Mouse (Mus musculus) heart, adult 2 months (tissue): ENCODE results near the gene Phf5a. TPM values are rescaled to one million over a fixed set of nuclear protein-coding genes. Genes with fewer than 3 reads are reported as not detected.

Experiments
- DNase-seq, 2 experiments: peaks; one replicate each; pipeline ENCODE4 v3.0.0; 2021
- H3K27ac ChIP-seq: fragments of 200-600 bp; 2 replicates; pipeline ENCODE4 v1.8.1; 2022
- H3K27me3 ChIP-seq: fragments of 200-500 bp; 2 replicates; pipeline ENCODE4 v1.6.1; 2012; ENCODE audit warnings: mild to moderate bottlenecking, low read length, inconsistent platforms, mixed read lengths; ENCODE audit not compliant: control insufficient read depth, insufficient read depth
- H3K36me3 ChIP-seq: fragments of 200-500 bp; 2 replicates; pipeline ENCODE4 v1.6.1; 2012; ENCODE audit warnings: low read length, inconsistent platforms; ENCODE audit not compliant: control insufficient read depth, insufficient read depth
- H3K4me1 ChIP-seq: fragments of 200-500 bp; 2 replicates; pipeline ENCODE4 v1.6.1; 2011; ENCODE audit warnings: low read length; ENCODE audit not compliant: control insufficient read depth, insufficient read depth
- H3K4me3 ChIP-seq: fragments of 200-600 bp; 2 replicates; pipeline ENCODE4 v1.8.1; 2022
- H3K79me2 ChIP-seq: fragments of 200-500 bp; replicated peaks from 2 replicates; pipeline ENCODE4 v1.6.1; 2012; ENCODE audit warnings: mild to moderate bottlenecking, inconsistent platforms, low read length, moderate library complexity, mixed read lengths; ENCODE audit not compliant: control insufficient read depth, insufficient read depth
- H3K9ac ChIP-seq: fragments of 200-500 bp; 2 replicates; pipeline ENCODE4 v1.6.1; 2012; ENCODE audit warnings: low read depth, mild to moderate bottlenecking, control low read depth, inconsistent platforms, low read length, mixed read lengths
- CTCF ChIP-seq: fragments of 200-600 bp; IDR thresholded peaks from 2 replicates; pipeline ENCODE4 v1.8.1; 2022; ENCODE audit warnings: antibody characterized with exemption, mild to moderate bottlenecking, moderate library complexity
- EP300 ChIP-seq: fragments of 200-500 bp; IDR thresholded peaks from 2 replicates; pipeline ENCODE4 v1.6.1; 2011; ENCODE audit warnings: low read depth, low read length, control low read depth; ENCODE audit not compliant: insufficient read depth
- POLR2A ChIP-seq: fragments of 200-500 bp; IDR thresholded peaks from 2 replicates; pipeline ENCODE4 v1.6.1; 2011; ENCODE audit warnings: mild to moderate bottlenecking, low read depth, low read length, control low read depth; ENCODE audit not compliant: insufficient read depth
- WGBS: fragments of 180-500 bp; shearing (Covaris S2); methylation state at CpG from one replicate; pipeline ENCODE4 v1.1.7; 2018; 5-methylcytosine and 5-hydroxymethylcytosine counted together
- intact Hi-C: fragments of 180-260 bp; cut with DNase I; formaldehyde crosslinking; loops from one replicate; pipeline ENCODE4 v1.15.1; 2025
- long read RNA-seq: library from polyadenylated mRNA; stranded (forward); transcript quantifications from one replicate; pipeline ENCODE4 v2.0.0, GENCODE M21; 2021
- polyA plus RNA-seq: library from polyadenylated mRNA; depleted of rRNA; stranded (reverse); fragments of >200 nt; gene quantifications from 2 replicates; pipeline ENCODE4 v1.2.3, GENCODE M21; 2012; rRNA removed
- total RNA-seq, 2 experiments: library from RNA; stranded (reverse); gene quantifications; 2 replicates each; pipeline ENCODE4 v1.2.3; 2021

Phf5a gene
- total RNA-seq (10 to 100 TPM; 30.2 to 36.5 TPM), polyA plus RNA-seq (30.2 and 39.1 TPM in 2 replicates)
- long read RNA-seq, transcript Phf5a-201 (4 exons, 1,663 nt): major isoform, 30 of 35 reads
- long read RNA-seq, partial matches to known transcripts: 0 of 35 reads
- long read RNA-seq, other reads (novel, unspliced or antisense): 4 of 35 reads

GRCm38 (mm10) chr15:81871604-81872261 lies at the start of gene Phf5a:
Gene Phf5a (minus strand): TSS chr15:81871911.
- intact Hi-C loops: loop anchor here (2.0 to 5.0 kb wide), 3 partner anchors 13 to 53 kb away; partner anchors contain the start of gene Tob2
- DNase-seq: peak; percentile 88
- under 1% methylated on average over 30 of the region's 30 CpGs for WGBS

GRCm38 (mm10) chr15:81921255-81921654 lies 49.5 kb upstream of the Phf5a start:
- no peak for DNase-seq
- 58% methylated on average over 5 of the region's 5 CpGs for WGBS
- Histone ChIP-seq H3K27me3 (no peaks in the 10 kb centered on the region), H3K4me1 (peaks cover 5% of the 10 kb centered on the region), H3K27ac (no peak overlapping the region), H3K4me3 (no peak overlapping the region), H3K9ac (no peak overlapping the region), H3K79me2 (no peaks in the 10 kb centered on the region), H3K36me3 (no peaks in the 10 kb centered on the region)
- TF ChIP-seq POLR2A: no peak
- TF ChIP-seq CTCF: no peak
- no peak for TF ChIP-seq EP300
- intact Hi-C loops: loop anchor here (10.0 kb wide), 1 partner anchor 204 kb away; the partner anchor contains the start of gene Ccdc134

More at GRCm38 (mm10) chr15:81871604-81872261, at the start of gene Phf5a:
- peaks cover 10% of the 10 kb centered on the region for H3K36me3 ChIP-seq
- H3K4me1 ChIP-seq: peaks cover 5% of the 10 kb centered on the region; the same call in 1 of the 2 replicates
- H3K79me2 ChIP-seq: peaks cover 5% of the 10 kb centered on the region
- H3K27me3 ChIP-seq: no peaks in the 10 kb centered on the region
- peak within 1 kb of the TSS; percentile 98 for H3K4me3 ChIP-seq
- H3K9ac ChIP-seq: peak within 1 kb of the TSS; percentile 98
- no peak for TF ChIP-seq EP300
- TF ChIP-seq POLR2A: peak; percentile 65; the same call in 1 of the 2 replicates
- peak within 1 kb of the TSS; percentile 100 for H3K27ac ChIP-seq

GRCm38 (mm10) chr15:81920546-81921217 lies 49.0 kb upstream of the Phf5a start:
- Histone ChIP-seq H3K4me3 (no peak overlapping the region), H3K27me3 (no peaks in the 10 kb centered on the region), H3K79me2 (no peaks in the 10 kb centered on the region), H3K36me3 (no peaks in the 10 kb centered on the region), H3K9ac (no peak overlapping the region), H3K27ac (no peak overlapping the region), H3K4me1 (peaks cover 5% of the 10 kb centered on the region)
- 73% methylated on average over 10 of the region's 10 CpGs for WGBS
- TF ChIP-seq POLR2A (no peak), EP300 (no peak), CTCF (no peak)
- DNase-seq: no peak
- intact Hi-C loops: loop anchor here (10.0 kb wide), 1 partner anchor 204 kb away; the partner anchor contains the start of gene Ccdc134

- no peaks in the 10 kb centered on the region for H3K27me3 ChIP-seq
- no peak for TF ChIP-seq EP300
- TF ChIP-seq POLR2A: no peak
- no peak for TF ChIP-seq CTCF
- 39% methylated on average over 5 of the region's 5 CpGs for WGBS
- no peaks in the 10 kb centered on the region for H3K79me2 ChIP-seq
- no peak overlapping the region for H3K9ac ChIP-seq
- intact Hi-C loops: no loop called here
- H3K4me1 ChIP-seq: 0 out of 2 replicates have a peak, but pooled peaks cover 1% of the 10 kb centered on the region
- no peak overlapping the region for H3K4me3 ChIP-seq
- H3K27ac ChIP-seq: no peak overlapping the region
- no peaks in the 10 kb centered on the region for H3K36me3 ChIP-seq
- DNase-seq: no peak
These were observed 47.4 kb upstream of the Phf5a start for GRCm38 (mm10) chr15:81919062-81919461.

- intact Hi-C loops: loop anchor here (1.0 kb wide), 1 partner anchor 87 kb away; no protein-coding TSS in a partner anchor
- Histone ChIP-seq H3K4me1 (0 out of 2 replicates have a peak, but pooled peaks cover 1% of the 10 kb centered on the region), H3K36me3 (no peaks in the 10 kb centered on the region), H3K27me3 (no peaks in the 10 kb centered on the region), H3K9ac (no peak overlapping the region), H3K4me3 (no peak overlapping the region), H3K79me2 (no peaks in the 10 kb centered on the region), H3K27ac (no peak overlapping the region)
- peak; percentile 69 to 81 for DNase-seq
- WGBS: 49% methylated on average over 6 of the region's 6 CpGs
- peak; percentile 96 for TF ChIP-seq CTCF
- TF ChIP-seq EP300: 0 out of 2 replicates have a peak, but pooled peaks have one; percentile 72
- 0 out of 2 replicates have a peak, but pooled peaks have one; percentile 4 for TF ChIP-seq POLR2A
These were observed 46.1 kb upstream of the Phf5a start for GRCm38 (mm10) chr15:81917621-81918463.
